Mouse (Mus musculus): ENCODE results near the gene Alpl.

The Alpl gene

GRCm38 (mm10) chr4:137719378-137720077 is 76.7 kb downstream of the Alpl start:
- no peak for DNase-seq (ENCODE audit: low spot score in 2 of 2)

- DNase-seq (ENCODE audit: low spot score in 2 of 2): no peak
These were observed 78.5 kb downstream of the Alpl start for GRCm38 (mm10) chr4:137717671-137718070.

- DNase-seq (ENCODE audit: low spot score in 2 of 2): no peak
These were observed 79.2 kb downstream of the Alpl start for GRCm38 (mm10) chr4:137717005-137717404.

- no peak for DNase-seq (ENCODE audit: low spot score in 2 of 2)
These were observed 82.1 kb downstream of the Alpl start for GRCm38 (mm10) chr4:137714020-137714624.

- no peak for DNase-seq (ENCODE audit: low spot score in 2 of 2)
These were observed 83.2 kb downstream of the Alpl start for GRCm38 (mm10) chr4:137712963-137713362.

GRCm38 (mm10) chr4:137707216-137707990 is 88.8 kb downstream of the Alpl start:
- peak; percentile 49 to 79 for DNase-seq (ENCODE audit: low spot score in 2 of 2)

- DNase-seq (ENCODE audit: low spot score in 2 of 2): no peak
These were observed 89.7 kb downstream of the Alpl start for GRCm38 (mm10) chr4:137706510-137706909.

- no peak for DNase-seq (ENCODE audit: low spot score in 2 of 2)
These were observed 90.8 kb downstream of the Alpl start for GRCm38 (mm10) chr4:137705379-137705778.

- DNase-seq (ENCODE audit: low spot score in 2 of 2): no peak
These were observed 91.6 kb downstream of the Alpl start for GRCm38 (mm10) chr4:137704561-137704960.

- no peak for DNase-seq (ENCODE audit: low spot score in 2 of 2)
These were observed 93.1 kb downstream of the Alpl start for GRCm38 (mm10) chr4:137703077-137703476.

GRCm38 (mm10) chr4:137700960-137701359 is 95.2 kb downstream of the Alpl start:
- no peak for DNase-seq (ENCODE audit: low spot score in 2 of 2)

GRCm38 (mm10) chr4:137699264-137700211 is 96.6 kb downstream of the Alpl start:
- no peak for DNase-seq (ENCODE audit: low spot score in 2 of 2)

- no peak for DNase-seq (ENCODE audit: low spot score in 2 of 2)
These were observed 97.9 kb downstream of the Alpl start for GRCm38 (mm10) chr4:137698076-137698985.

- no peak for DNase-seq (ENCODE audit: low spot score in 2 of 2)
These were observed 98.9 kb downstream of the Alpl start for GRCm38 (mm10) chr4:137697156-137697885.

GRCm38 (mm10) chr4:137695900-137696299 is 100.3 kb downstream of the Alpl start:
- no peak for DNase-seq (ENCODE audit: low spot score in 2 of 2)

GRCm38 (mm10) chr4:137695300-137695699 is 100.9 kb downstream of the Alpl start:
- no peak for DNase-seq (ENCODE audit: low spot score in 2 of 2)

- no peak for DNase-seq (ENCODE audit: low spot score in 2 of 2)
These were observed 103.9 kb downstream of the Alpl start for GRCm38 (mm10) chr4:137692107-137692902.

All from natural killer cell, adult 2 months (primary cell).